Mouse (Mus musculus): ENCODE data around the gene Vmn1r101.
"Not testable (repeated sequence)": the region's sequence is repeated elsewhere in the genome, so short reads cannot be mapped to it uniquely, and the experiment has no call there.

Gene Vmn1r101

GRCm38 (mm10) chr7:20442493-20442892, at the start of gene Vmn1r101:
Vmn1r101 (minus strand) TSS chr7:20442593.
- DNase-seq (ENCODE audit: low spot score in 2 of 2), result not testable (repeated sequence)

GRCm38 (mm10) chr7:20474825-20475224, 32.4 kb upstream of the Vmn1r101 start, which contains the start of gene Gm10670:
Gm10670 (minus strand) TSS chr7:20474925.
- DNase-seq (ENCODE audit: low spot score in 2 of 2), result not testable (repeated sequence)

- not testable (repeated sequence) for DNase-seq (ENCODE audit: low spot score in 2 of 2)
Measured at GRCm38 (mm10) chr7:20417642-20418041, 24.8 kb downstream of the Vmn1r101 start, which contains the start of gene Vmn1r100. Vmn1r100 (plus strand) TSS chr7:20417942.
